Comparison of ENCODE assay signal across 8 mouse cellular contexts in the genomic region with DNA sequence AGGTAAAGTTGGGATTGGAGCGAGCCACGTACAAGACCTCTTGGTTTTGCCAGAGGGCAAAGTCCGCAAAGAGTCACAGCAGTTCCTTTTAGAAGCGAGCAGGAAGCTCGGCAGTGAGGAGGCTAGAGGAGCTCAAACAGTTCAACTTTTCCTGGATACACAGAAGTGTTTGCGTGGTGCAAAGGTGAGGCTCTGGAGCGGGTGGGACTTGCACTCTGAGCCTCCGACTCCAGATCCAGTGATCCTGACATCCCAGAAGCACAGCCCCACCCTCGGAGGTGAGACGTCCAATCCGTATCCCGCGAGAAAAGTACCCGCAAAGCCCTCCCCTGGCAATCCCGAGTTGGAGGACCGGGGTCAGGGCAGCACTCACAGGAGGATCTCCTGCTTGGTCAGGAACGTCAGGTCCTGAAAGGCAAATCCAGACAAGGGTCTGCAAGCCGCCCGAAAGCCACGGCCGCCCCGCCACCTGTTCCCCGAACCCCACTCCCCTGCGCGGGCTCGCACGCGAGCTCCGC. TPM values are rescaled to one million over a fixed set of nuclear protein-coding genes. Genes with fewer than 3 reads are reported as not detected.
DNase-seq lines count a peak whose midpoint lies in the region; ATAC-seq and TF ChIP-seq lines count a peak whose summit lies in the region.

No protein-coding gene starts in this region.

- H3K4me3 ChIP-seq in megakaryocyte, embryonic 14.5 days (replicated peaks) = peak overlapping the region; percentile 96
- H3K4me3 ChIP-seq in cortical plate, adult 2 months (ENCODE audit: insufficient read depth, low read length) = peak overlapping the region; percentile 66
- peak overlapping the region; percentile 78 for H3K4me3 ChIP-seq in intestine, embryonic 16.5 days (ENCODE audit: low read length)
- peak overlapping the region; percentile 83 for H3K4me3 ChIP-seq in lung, embryonic 16.5 days (ENCODE audit: low read length)

- peaks cover 49% of the 10 kb centered on the region for H3K36me3 ChIP-seq in megakaryocyte, embryonic 14.5 days (replicated peaks; ENCODE audit: low read length)
- peaks cover 9% of the 10 kb centered on the region; the same call in 1 of the 2 replicates for H3K36me3 ChIP-seq in intestine, embryonic 16.5 days (ENCODE audit: control insufficient read depth, insufficient read depth, low read length)
- peaks cover 8% of the 10 kb centered on the region for H3K36me3 ChIP-seq in lung, embryonic 16.5 days (ENCODE audit: control insufficient read depth, insufficient read depth, low read length)

- no peak overlapping the region for H3K27ac ChIP-seq in cortical plate, adult 2 months (ENCODE audit: insufficient read depth, low read length)
- H3K27ac ChIP-seq in intestine, embryonic 16.5 days (ENCODE audit: low read length) = peak overlapping the region; percentile 93
- peak overlapping the region; percentile 75 for H3K27ac ChIP-seq in lung, embryonic 16.5 days (ENCODE audit: low read length)

- under 1% methylated on average over 29 of the region's 29 CpGs for WGBS in intestine, embryonic 16.5 days
- 2% methylated on average over 29 of the region's 29 CpGs for WGBS in lung, embryonic 16.5 days

- H3K9me3 ChIP-seq in megakaryocyte, embryonic 14.5 days = no peaks in the 10 kb centered on the region
- no peaks in the 10 kb centered on the region for H3K9me3 ChIP-seq in intestine, embryonic 16.5 days (ENCODE audit: control insufficient read depth, low read length)
- no peaks in the 10 kb centered on the region for H3K9me3 ChIP-seq in lung, embryonic 16.5 days (ENCODE audit: control insufficient read depth, low read length)

- peak overlapping the region; percentile 78 for H3K9ac ChIP-seq in intestine, embryonic 16.5 days (ENCODE audit: low read depth, low read length)
- H3K9ac ChIP-seq in lung, embryonic 16.5 days (ENCODE audit: low read length) = peak overlapping the region; percentile 70

- peak overlapping the region; percentile 61 for H3K4me2 ChIP-seq in intestine, embryonic 16.5 days (ENCODE audit: low read depth, low read length)
- H3K4me2 ChIP-seq in lung, embryonic 16.5 days (ENCODE audit: low read depth, low read length) = peak overlapping the region; percentile 95

- DNase-seq in right cerebral cortex, postnatal 10 days (ENCODE audit: low spot score in 2 of 2) = no peak

- H3K27me3 ChIP-seq in megakaryocyte, embryonic 14.5 days (replicated peaks) = no peaks in the 10 kb centered on the region
- H3K27me3 ChIP-seq in intestine, embryonic 16.5 days (replicated peaks; ENCODE audit: control insufficient read depth, insufficient read depth, low read length) = no peaks in the 10 kb centered on the region
- no peaks in the 10 kb centered on the region for H3K27me3 ChIP-seq in lung, embryonic 16.5 days (ENCODE audit: control insufficient read depth, insufficient read depth, low read depth, low read length)

- H3K4me1 ChIP-seq in megakaryocyte, embryonic 14.5 days = peaks cover 77% of the 10 kb centered on the region
- H3K4me1 ChIP-seq in cortical plate, adult 2 months (ENCODE audit: control insufficient read depth, insufficient read depth, low read length) = no peaks in the 10 kb centered on the region; the same call in 1 of the 2 replicates
- peaks cover 7% of the 10 kb centered on the region for H3K4me1 ChIP-seq in intestine, embryonic 16.5 days (ENCODE audit: control insufficient read depth, insufficient read depth, low read length)
- H3K4me1 ChIP-seq in lung, embryonic 16.5 days (replicated peaks; ENCODE audit: control insufficient read depth, insufficient read depth, low read length) = peaks cover 20% of the 10 kb centered on the region

- TF ChIP-seq CTCF in cortical plate, adult 2 months (IDR thresholded peaks at IDR 0.05; ENCODE audit: extremely low read depth, insufficient read depth, low read length) = no peak

- ATAC-seq in megakaryocyte, adult 5-6 weeks (ENCODE audit: poor library complexity, severe bottlenecking) = no peak
- ATAC-seq in intestine, embryonic 16.5 days = peak; percentile 75
- ATAC-seq in lung, embryonic 16.5 days (ENCODE audit: low read depth) = peak; percentile 30
- no peak for ATAC-seq in megakaryocyte progenitor cell, adult 5-6 weeks (replicated peaks; ENCODE audit: poor library complexity)
- ATAC-seq in CD4-positive, CD25-positive, alpha-beta regulatory T cell, adult 4 months = no peak

- TF ChIP-seq POLR2A in cortical plate, adult 2 months (IDR thresholded peaks at IDR 0.05; ENCODE audit: extremely low read depth, insufficient read depth, low read length) = no peak

RNA-seq across cellular contexts. Expression of a gene that starts 0.6 kb away (rescaled TPM):
- polyA plus RNA-seq in megakaryocyte, embryonic 14.5 days (2012; ENCODE audit: insufficient read depth, low replicate concordance) = 42.4 and 54.0 TPM in 2 replicates
- total RNA-seq in megakaryocyte, adult 5-6 weeks (2015) = 107 and 134 TPM in 2 replicates
- total RNA-seq in megakaryocyte, adult 5-6 weeks (2017) = 86.5 and 98.1 TPM in 2 replicates
- 31.9 and 35.9 TPM in 2 replicates for polyA plus RNA-seq in cortical plate, adult 2 months (2012; rRNA removed)
- 285 and 306 TPM in 2 replicates for polyA plus RNA-seq in intestine, embryonic 16.5 days (2015; fragmentation: Nextera tagmentation; extraction: Ambion mirVana)
- polyA plus RNA-seq in lung, embryonic 16.5 days (2015; fragmentation: Nextera tagmentation; extraction: Ambion mirVana) = 88.4 and 96.0 TPM in 2 replicates
- 65.0 and 67.2 TPM in 2 replicates for total RNA-seq in megakaryocyte progenitor cell, adult 5-6 weeks (2015)
- 32.7 and 43.8 TPM in 2 replicates for total RNA-seq in megakaryocyte progenitor cell, adult 5-6 weeks (2017)
- polyA plus RNA-seq in CD4-positive, CD25-positive, alpha-beta regulatory T cell, adult 4 months (2017; shearing (Covaris generic)) = 10 to 100 TPM; 86.5 to 98.1 TPM

RNA-seq across cellular contexts. Expression of a gene that starts 0.6 kb away (rescaled TPM):
- 1.6 and 7.0 TPM in 2 replicates for polyA plus RNA-seq in megakaryocyte, embryonic 14.5 days (2012; ENCODE audit: insufficient read depth, low replicate concordance)
- 5.2 and 5.4 TPM in 2 replicates for total RNA-seq in megakaryocyte, adult 5-6 weeks (2015)
- total RNA-seq in megakaryocyte, adult 5-6 weeks (2017) = 1.9 and 2.7 TPM in 2 replicates
- polyA plus RNA-seq in cortical plate, adult 2 months (2012; rRNA removed) = 3.4 and 3.7 TPM in 2 replicates
- polyA plus RNA-seq in intestine, embryonic 16.5 days (2015; fragmentation: Nextera tagmentation; extraction: Ambion mirVana) = 7.6 and 8.1 TPM in 2 replicates
- polyA plus RNA-seq in lung, embryonic 16.5 days (2015; fragmentation: Nextera tagmentation; extraction: Ambion mirVana) = 3.5 and 3.9 TPM in 2 replicates
- total RNA-seq in megakaryocyte progenitor cell, adult 5-6 weeks (2015) = 7.1 TPM in 2 replicates
- 2.0 and 2.4 TPM in 2 replicates for total RNA-seq in megakaryocyte progenitor cell, adult 5-6 weeks (2017)
- 10 to 100 TPM in 1 of 2 experiments, 1 to 10 TPM in 1; 8.4 to 11.4 TPM for polyA plus RNA-seq in CD4-positive, CD25-positive, alpha-beta regulatory T cell, adult 4 months (2017; shearing (Covaris generic))

RNA-seq across cellular contexts. Expression of a gene that starts 14.1 kb away (rescaled TPM):
- 0.11 TPM in 1 of 2 replicates, not detected in the other for polyA plus RNA-seq in megakaryocyte, embryonic 14.5 days (2012; ENCODE audit: insufficient read depth, low replicate concordance)
- total RNA-seq in megakaryocyte, adult 5-6 weeks (2015) = 0.07 TPM in 1 of 2 replicates, not detected in the other
- 0.12 TPM in 1 of 2 replicates, not detected in the other for total RNA-seq in megakaryocyte, adult 5-6 weeks (2017)
- polyA plus RNA-seq in cortical plate, adult 2 months (2012; rRNA removed) = 0.98 and 1.5 TPM in 2 replicates
- polyA plus RNA-seq in intestine, embryonic 16.5 days (2015; fragmentation: Nextera tagmentation; extraction: Ambion mirVana) = 0.56 and 0.69 TPM in 2 replicates
- 1.1 and 2.2 TPM in 2 replicates for polyA plus RNA-seq in lung, embryonic 16.5 days (2015; fragmentation: Nextera tagmentation; extraction: Ambion mirVana)
- total RNA-seq in megakaryocyte progenitor cell, adult 5-6 weeks (2015) = 1.5 TPM in 1 of 2 replicates, not detected in the other
- not detected in 2 replicates for total RNA-seq in megakaryocyte progenitor cell, adult 5-6 weeks (2017)
- under 1 TPM in 1 of 2 experiments, not detected in 1; 0.94 TPM for polyA plus RNA-seq in CD4-positive, CD25-positive, alpha-beta regulatory T cell, adult 4 months (2017; shearing (Covaris generic))

RNA-seq across cellular contexts. Expression of a gene that starts 29.0 kb away (rescaled TPM):
- polyA plus RNA-seq in megakaryocyte, embryonic 14.5 days (2012; ENCODE audit: insufficient read depth, low replicate concordance) = 3.8 and 39.8 TPM in 2 replicates
- total RNA-seq in megakaryocyte, adult 5-6 weeks (2015) = 24.8 and 28.1 TPM in 2 replicates
- 21.4 and 21.8 TPM in 2 replicates for total RNA-seq in megakaryocyte, adult 5-6 weeks (2017)
- 55.6 and 56.0 TPM in 2 replicates for polyA plus RNA-seq in cortical plate, adult 2 months (2012; rRNA removed)
- polyA plus RNA-seq in intestine, embryonic 16.5 days (2015; fragmentation: Nextera tagmentation; extraction: Ambion mirVana) = 52.0 and 57.8 TPM in 2 replicates
- 46.2 and 47.4 TPM in 2 replicates for polyA plus RNA-seq in lung, embryonic 16.5 days (2015; fragmentation: Nextera tagmentation; extraction: Ambion mirVana)
- total RNA-seq in megakaryocyte progenitor cell, adult 5-6 weeks (2015) = 27.6 and 29.4 TPM in 2 replicates
- total RNA-seq in megakaryocyte progenitor cell, adult 5-6 weeks (2017) = 24.6 and 25.9 TPM in 2 replicates
- 10 to 100 TPM; 28.9 to 34.0 TPM for polyA plus RNA-seq in CD4-positive, CD25-positive, alpha-beta regulatory T cell, adult 4 months (2017; shearing (Covaris generic))

RNA-seq across cellular contexts. Expression of a gene that starts 37.4 kb away (rescaled TPM):
- polyA plus RNA-seq in megakaryocyte, embryonic 14.5 days (2012; ENCODE audit: insufficient read depth, low replicate concordance) = 1.8 and 5.0 TPM in 2 replicates
- total RNA-seq in megakaryocyte, adult 5-6 weeks (2015) = 15.1 and 31.9 TPM in 2 replicates
- total RNA-seq in megakaryocyte, adult 5-6 weeks (2017) = 23.1 and 29.8 TPM in 2 replicates
- 23.2 and 25.6 TPM in 2 replicates for polyA plus RNA-seq in cortical plate, adult 2 months (2012; rRNA removed)
- 15.9 and 16.1 TPM in 2 replicates for polyA plus RNA-seq in intestine, embryonic 16.5 days (2015; fragmentation: Nextera tagmentation; extraction: Ambion mirVana)
- 9.7 and 10.7 TPM in 2 replicates for polyA plus RNA-seq in lung, embryonic 16.5 days (2015; fragmentation: Nextera tagmentation; extraction: Ambion mirVana)
- total RNA-seq in megakaryocyte progenitor cell, adult 5-6 weeks (2015) = 29.0 and 39.9 TPM in 2 replicates
- 19.7 and 32.0 TPM in 2 replicates for total RNA-seq in megakaryocyte progenitor cell, adult 5-6 weeks (2017)
- polyA plus RNA-seq in CD4-positive, CD25-positive, alpha-beta regulatory T cell, adult 4 months (2017; shearing (Covaris generic)) = 10 to 100 TPM; 28.9 to 44.3 TPM

Comparison
In these comparisons a context has a peak if more than half of its experiments do, and no peak if none do; other contexts are left out.
1. ATAC-seq: peak in intestine, embryonic 16.5 days (single experiment) and lung, embryonic 16.5 days (single experiment); none in megakaryocyte, adult 5-6 weeks (single experiment), megakaryocyte progenitor cell, adult 5-6 weeks (single experiment) and CD4-positive, CD25-positive, alpha-beta regulatory T cell, adult 4 months (single experiment).
2. Peak in every context shown above with its lines, with median percentiles within 50 percentile points of each other: H3K4me3 ChIP-seq.